Mouse (Mus musculus): ENCODE measurements around the gene Tango2.
"Not testable (repeated sequence)": the region's sequence is repeated elsewhere in the genome, so short reads cannot be mapped to it uniquely, and the experiment has no call there.

Tango2 gene

GRCm38 (mm10) chr16:18342650-18343570 is 5.0 kb downstream of the Tango2 start:
- peak; percentile 41 for DNase-seq (ENCODE audit: low read depth, low spot score)

- DNase-seq (ENCODE audit: low read depth, low spot score): peak; percentile 48
Measured at GRCm38 (mm10) chr16:18342076-18342475, 5.8 kb downstream of the Tango2 start.

- DNase-seq (ENCODE audit: low read depth, low spot score): peak; percentile 45
Measured at GRCm38 (mm10) chr16:18341605-18342004, 6.3 kb downstream of the Tango2 start.

GRCm38 (mm10) chr16:18339866-18340265 is 8.0 kb downstream of the Tango2 start:
- no peak for DNase-seq (ENCODE audit: low read depth, low spot score)

GRCm38 (mm10) chr16:18337261-18337660 is 10.6 kb downstream of the Tango2 start:
- no peak for DNase-seq (ENCODE audit: low read depth, low spot score)

GRCm38 (mm10) chr16:18335981-18336380 is 11.9 kb downstream of the Tango2 start:
- no peak for DNase-seq (ENCODE audit: low read depth, low spot score)

GRCm38 (mm10) chr16:18333976-18334375 is 13.9 kb downstream of the Tango2 start:
- no peak for DNase-seq (ENCODE audit: low read depth, low spot score)

- DNase-seq (ENCODE audit: low read depth, low spot score): no peak
Measured at GRCm38 (mm10) chr16:18328524-18328923, 19.4 kb downstream of the Tango2 start.

- no peak for DNase-seq (ENCODE audit: low read depth, low spot score)
Measured at GRCm38 (mm10) chr16:18327936-18328335, 20.0 kb downstream of the Tango2 start.

- DNase-seq (ENCODE audit: low read depth, low spot score): no peak
Measured at GRCm38 (mm10) chr16:18325741-18326140, 22.2 kb downstream of the Tango2 start.

GRCm38 (mm10) chr16:18324031-18324430 is 23.9 kb downstream of the Tango2 start:
- DNase-seq (ENCODE audit: low read depth, low spot score): no peak

- no peak for DNase-seq (ENCODE audit: low read depth, low spot score)
Measured at GRCm38 (mm10) chr16:18323460-18323859, 24.4 kb downstream of the Tango2 start.

GRCm38 (mm10) chr16:18321443-18321842 is 26.5 kb downstream of the Tango2 start:
- DNase-seq (ENCODE audit: low read depth, low spot score): no peak

GRCm38 (mm10) chr16:18318992-18319391 is 28.9 kb downstream of the Tango2 start:
- no peak for DNase-seq (ENCODE audit: low read depth, low spot score)

- no peak for DNase-seq (ENCODE audit: low read depth, low spot score)
Measured at GRCm38 (mm10) chr16:18308159-18308558, 39.7 kb downstream of the Tango2 start.

GRCm38 (mm10) chr16:18289614-18290013 is 58.3 kb downstream of the Tango2 start:
- not testable (repeated sequence) for DNase-seq (ENCODE audit: low read depth, low spot score)

- DNase-seq (ENCODE audit: low read depth, low spot score): peak; percentile 96
Measured at GRCm38 (mm10) chr16:18289067-18289588, 58.8 kb downstream of the Tango2 start, which contains the start of gene Dgcr8. Dgcr8 (minus strand) TSS chr16:18289246.

- peak; percentile 66 for DNase-seq (ENCODE audit: low read depth, low spot score)
Measured at GRCm38 (mm10) chr16:18288581-18289061, 59.3 kb downstream of the Tango2 start.

- peak; percentile 22 for DNase-seq (ENCODE audit: low read depth, low spot score)
Measured at GRCm38 (mm10) chr16:18288166-18288565, 59.7 kb downstream of the Tango2 start.

- DNase-seq (ENCODE audit: low read depth, low spot score): no peak
Measured at GRCm38 (mm10) chr16:18275166-18275565, 72.7 kb downstream of the Tango2 start.

- no peak for DNase-seq (ENCODE audit: low read depth, low spot score)
Measured at GRCm38 (mm10) chr16:18268182-18268581, 79.7 kb downstream of the Tango2 start.

GRCm38 (mm10) chr16:18265024-18265423 is 82.9 kb downstream of the Tango2 start:
- DNase-seq (ENCODE audit: low read depth, low spot score): no peak

- DNase-seq (ENCODE audit: low read depth, low spot score): no peak
Measured at GRCm38 (mm10) chr16:18258221-18258620, 89.7 kb downstream of the Tango2 start, which contains the start of gene Gm49776. Gm49776 (minus strand) TSS chr16:18258321.

Measured in c-Kit-negative CD71-positive TER-119-positive erythroid progenitor cells, embryonic 14.5 days (primary cell).